Comparison of ENCODE assay signal across 21 mouse cellular contexts in genomic region chr2:102865354-102865752, GRCm38 (mm10). TPM values are rescaled to one million over a fixed set of nuclear protein-coding genes. Genes with fewer than 3 reads are reported as not detected.
A peak's percentile ranks its signal among the peaks of the same experiment; 100 is the strongest.
DNase-seq lines count a peak whose midpoint lies in the region; TF ChIP-seq lines count a peak whose summit lies in the region.
"Had no signal": no experiment of that assay in that cellular context is flagged by ENCODE, and none has a peak within 500 bp of the region (broad histone marks: within the 10 kb centered on the region; RNA-seq: fewer than 3 reads in every experiment).

No protein-coding gene starts in this region.

- TF ChIP-seq RAD21 in CH12.LX (IDR thresholded peaks at IDR 0.05; ENCODE audit: low read depth, low read length) = no peak

- H3K9me3 ChIP-seq in CH12.LX (replicated peaks; ENCODE audit: low read length) = no peaks in the 10 kb centered on the region
- H3K9me3 ChIP-seq: G1E had no signal

- H3K27me3 ChIP-seq in thymus, adult 2 months (ENCODE audit: control insufficient read depth, insufficient read depth, low read length) = no peaks in the 10 kb centered on the region
- H3K27me3 ChIP-seq in CH12.LX (replicated peaks) = no peaks in the 10 kb centered on the region
- H3K27me3 ChIP-seq: Patski had no signal

- in situ Hi-C loops in CH12.LX (cut with MboI; ENCODE audit: low pct_ligation_motif_present, low pct_unique_long_range_greater_than_20kb, low sequenced_read_pairs) = no loop called here

- peak overlapping the region; percentile 57; the same call in 1 of the 2 replicates for H3K27ac ChIP-seq in thymus, adult 2 months (ENCODE audit: control insufficient read depth, insufficient read depth, low read length)
- peak overlapping the region; percentile 25; the same call in 1 of the 2 replicates for H3K27ac ChIP-seq in CH12.LX (ENCODE audit: insufficient read depth, low read depth)

- H3K36me3 ChIP-seq in thymus, adult 2 months (ENCODE audit: control insufficient read depth, insufficient read depth, low read length) = no peaks in the 10 kb centered on the region
- H3K36me3 ChIP-seq in CH12.LX (replicated peaks in 1 of 2; ENCODE audit: control insufficient read depth in 1 of 2, insufficient read depth in 1 of 2, low read length in 1 of 2) = peaks cover 44 to 71% of the 10 kb centered on the region in 2 experiments

- peaks cover 24% of the 10 kb centered on the region for H3K4me1 ChIP-seq in thymus, adult 2 months (replicated peaks; ENCODE audit: control insufficient read depth, insufficient read depth, low read length)
- H3K4me1 ChIP-seq in CH12.LX (ENCODE audit: control insufficient read depth in 1 of 2, insufficient read depth in 2 of 2) = peaks cover 26 to 72% of the 10 kb centered on the region in 2 experiments

- TF ChIP-seq CTCF in thymus, adult 2 months (IDR thresholded peaks at IDR 0.05; ENCODE audit: borderline replicate concordance, control insufficient read depth, extremely low read depth, insufficient read depth, low read length, poor library complexity) = no peak
- no peak for TF ChIP-seq CTCF in CH12.LX (conservative IDR thresholded peaks at IDR 0.05 in 1 of 2, IDR thresholded peaks at IDR 0.05 in 1 of 2; ENCODE audit: low read depth in 2 of 2, low read length in 2 of 2)

- H3K4me2 ChIP-seq in CH12.LX (ENCODE audit: insufficient read depth, low read depth, poor library complexity, severe bottlenecking) = peak overlapping the region; percentile 9

- dilution Hi-C loops in CH12.LX (cut with MboI; ENCODE audit: extremely low pct_ligation_motif_present, extremely low pct_unique_long_range_greater_than_20kb, low sequenced_read_pairs) = no loop called here

- no peak for TF ChIP-seq EP300 in CH12.LX (IDR thresholded peaks at IDR 0.05; ENCODE audit: low read length)

- DNase-seq in heart, adult 11 months = peak; percentile 87
- no peak for DNase-seq in heart, postnatal 4 days
- DNase-seq in thymus, adult 2 months = no peak
- no peak for DNase-seq in thymus, postnatal 14 days
- DNase-seq in A20 (ENCODE audit: low read depth, low spot score) (peak; percentile 18), CH12.LX (ENCODE audit: extremely low read depth) (peak; percentile 42)
- no peak for DNase-seq in left cerebral cortex, adult 9 months (ENCODE audit: low spot score in 2 of 2)
- no peak for DNase-seq in embryo, embryonic 10 days (ENCODE audit: low spot score)
- DNase-seq: adrenal gland, adult 2 months; adrenal gland, adult 8-10 months; adrenal gland, postnatal 10 days; adrenal gland, postnatal 14 days; adrenal gland, postnatal 25 days; adrenal gland, postnatal 36 days; B cell, adult 2 months; cerebellum, adult 11 months; cerebellum, adult 11-12 months; cerebellum, adult 18-20 months; cerebellum, adult 2 months had no signal

- H3K4me3 ChIP-seq in thymus, adult 2 months (ENCODE audit: control insufficient read depth, insufficient read depth, low read length) = no peak overlapping the region
- H3K4me3 ChIP-seq in CH12.LX (replicated peaks in 1 of 3; ENCODE audit: low read depth in 2 of 3, low read length in 2 of 3, poor library complexity in 1 of 3) = no peak overlapping the region

- WGBS in thymus, adult 2 months = 84% methylated on average over 8 of the region's 8 CpGs

- peaks cover 83% of the 10 kb centered on the region for H3K79me2 ChIP-seq in CH12.LX (replicated peaks; ENCODE audit: control insufficient read depth, extremely low read depth, insufficient read depth, poor library complexity, severe bottlenecking)

- no peak for TF ChIP-seq POLR2A in thymus, adult 2 months (IDR thresholded peaks at IDR 0.05; ENCODE audit: control insufficient read depth, extremely low read depth, insufficient read depth, low read length, poor library complexity)
- no peak for TF ChIP-seq POLR2A in CH12.LX (IDR thresholded peaks at IDR 0.05; ENCODE audit: low read depth, low read length)

- H3K9ac ChIP-seq in CH12.LX (ENCODE audit: insufficient read depth, low read depth) = no peak overlapping the region

TF ChIP-seq in CH12.LX, 34 proteins besides CTCF, POLR2A, EP300 and RAD21:
- TF ChIP-seq ZNF384 (IDR thresholded peaks at IDR 0.05; ENCODE audit: low read depth, low read length) (peak; percentile 93), TCF12 (IDR thresholded peaks at IDR 0.05; ENCODE audit: low read depth, low read length) (no peak)

RNA-seq across cellular contexts. Expression of gene Cd44, which starts 36.1 kb away (rescaled TPM):
- 10 to 100 TPM; 26.7 to 28.2 TPM for total RNA-seq in heart, postnatal 4 days (2021)
- polyA plus RNA-seq in thymus, adult 2 months (2012; rRNA removed) = 17.8 and 19.3 TPM in 2 replicates
- 122 and 153 TPM in 2 replicates for total RNA-seq in CH12.LX (2012; rRNA removed)
- 93.3 and 112 TPM in 2 replicates for total RNA-seq in CH12.LX (2014; rRNA removed)
- 95.3 and 102 TPM in 2 replicates for polyA plus RNA-seq in CH12.LX (2012; ENCODE audit: insufficient read length, low read depth)

Comparison
In these comparisons a context has a peak if more than half of its experiments do, and no peak if none do; other contexts are left out.
1. DNase-seq: peak in heart, adult 11 months (single experiment), A20 (single experiment) and CH12.LX (single experiment); none in heart, postnatal 4 days (single experiment), thymus, adult 2 months (single experiment), thymus, postnatal 14 days (single experiment), left cerebral cortex, adult 9 months (0 of 2) and embryo, embryonic 10 days (single experiment).